Mouse (Mus musculus) CH12.LX (cell line): ENCODE results near the gene Sorcs3.

Source experiments
- CTCF ChIP-seq, 2 experiments: IDR thresholded peaks in 1 of 2; conservative IDR thresholded peaks in 1 of 2; 2 replicates each; pipeline ENCODE4 v1.5.1; 2011 to 2012; ENCODE audit warnings: low read depth in 2 of 2, low read length in 2 of 2, improper control_type of control experiment in 1 of 2, inconsistent platforms in 1 of 2, mild to moderate bottlenecking in 1 of 2, moderate library complexity in 1 of 2
- EP300 ChIP-seq: IDR thresholded peaks from 2 replicates; pipeline ENCODE4 v1.6.1; 2011; ENCODE audit warnings: low read length, improper control_type of control experiment
- GABPA ChIP-seq: IDR thresholded peaks from 2 replicates; pipeline ENCODE4 v1.6.1; 2012; ENCODE audit warnings: low read depth, low read length, improper control_type of control experiment, inconsistent platforms; ENCODE audit not compliant: insufficient replicate concordance
- MAX ChIP-seq: IDR thresholded peaks from 2 replicates; pipeline ENCODE4 v1.6.1; 2011; ENCODE audit warnings: low read length, improper control_type of control experiment
- MYC ChIP-seq: IDR thresholded peaks from 2 replicates; pipeline ENCODE4 v1.6.1; 2011; ENCODE audit warnings: low read depth, mild to moderate bottlenecking, improper control_type of control experiment, low read length
- POLR2A ChIP-seq: IDR thresholded peaks from 2 replicates; pipeline ENCODE4 v1.6.1; 2011; ENCODE audit warnings: low read depth, mild to moderate bottlenecking, improper control_type of control experiment, low read length
- USF1 ChIP-seq: IDR thresholded peaks from 2 replicates; pipeline ENCODE4 v1.6.1; 2014; ENCODE audit warnings: low read depth, mild to moderate bottlenecking, inconsistent platforms, low read length, improper control_type of control experiment
- ZMIZ1 ChIP-seq: IDR thresholded peaks from 2 replicates; pipeline ENCODE4 v1.6.1; 2012; ENCODE audit warnings: low read depth, mild to moderate bottlenecking, inconsistent platforms, low read length, improper control_type of control experiment

- TF ChIP-seq CTCF (conservative IDR thresholded peaks at IDR 0.05 in 1 of 2, IDR thresholded peaks at IDR 0.05 in 1 of 2; ENCODE audit: low read depth in 2 of 2, low read length in 2 of 2) (no peak), MAX (no peak), GABPA (no peak), USF1 (no peak), EP300 (no peak), POLR2A (no peak), ZMIZ1 (no peak), MYC (no peak)
Observed at GRCm38 (mm10) chr19:48429263-48429662, 223.4 kb downstream of the Sorcs3 start.
